Comparison of ENCODE assay signal across 9 mouse cellular contexts in the genomic region with DNA sequence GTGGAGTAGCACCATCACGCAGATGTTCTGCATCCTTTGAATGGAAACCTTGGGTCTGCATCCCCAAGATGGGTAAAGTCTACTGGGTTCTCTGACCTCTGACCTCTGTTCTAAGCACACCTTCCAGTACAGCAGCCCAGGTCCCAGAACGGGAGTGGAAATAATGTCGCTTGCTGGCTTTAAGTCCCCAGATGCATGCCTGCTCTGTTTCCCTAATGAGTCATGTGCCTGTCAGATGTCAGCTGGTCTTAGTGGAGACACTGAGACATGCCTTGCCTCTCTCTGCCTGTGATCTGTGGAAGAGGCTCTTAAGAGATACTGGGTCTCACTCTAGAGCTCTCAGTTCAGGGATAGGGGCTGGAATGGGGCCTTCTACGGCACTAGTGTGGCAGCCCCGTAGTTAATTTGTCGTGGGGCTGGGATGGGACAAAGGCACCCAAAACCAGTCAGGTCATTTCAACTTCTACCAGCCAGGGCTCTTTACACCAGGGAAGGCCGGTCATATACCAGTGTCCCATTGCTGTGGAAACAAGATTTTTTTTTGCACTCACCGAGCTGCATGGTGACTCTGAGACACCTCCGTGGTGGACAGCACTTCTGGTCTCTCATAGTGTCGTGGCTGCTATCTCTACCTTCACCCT.
DNase-seq lines count a peak whose midpoint lies in the region; ATAC-seq and TF ChIP-seq lines count a peak whose summit lies in the region.
"Had no signal": no experiment of that assay in that cellular context is flagged by ENCODE, and none has a peak within 500 bp of the region (broad histone marks: within the 10 kb centered on the region; RNA-seq: fewer than 3 reads in every experiment).

No protein-coding gene starts in this region.

- TF ChIP-seq POLR2A in bone marrow, adult 2 months (IDR thresholded peaks at IDR 0.05; ENCODE audit: borderline replicate concordance, control insufficient read depth, low read depth, low read length) = no peak

- H3K9me3 ChIP-seq in intestine, embryonic 14.5 days (ENCODE audit: control insufficient read depth, low read length) = no peaks in the 10 kb centered on the region
- no peaks in the 10 kb centered on the region for H3K9me3 ChIP-seq in intestine, postnatal 0 days (ENCODE audit: control insufficient read depth)
- no peaks in the 10 kb centered on the region for H3K9me3 ChIP-seq in midbrain, embryonic 14.5 days (ENCODE audit: control insufficient read depth, low read length)

- no peak for ATAC-seq in intestine, embryonic 14.5 days (replicated peaks; ENCODE audit: low FRiP score, low TSS enrichment, low read depth)
- no peak for ATAC-seq in intestine, postnatal 0 days
- no peak for ATAC-seq in midbrain, embryonic 14.5 days (ENCODE audit: low FRiP score, low TSS enrichment)

- TF ChIP-seq CTCF in intestine, postnatal 0 days (IDR thresholded peaks at IDR 0.05; ENCODE audit: low read depth) = no peak
- no peak for TF ChIP-seq CTCF in bone marrow, adult 2 months (IDR thresholded peaks at IDR 0.05; ENCODE audit: control insufficient read depth, insufficient read depth, low read length)

- H3K36me3 ChIP-seq in intestine, embryonic 14.5 days (ENCODE audit: control insufficient read depth, insufficient read depth, low read length) = peaks cover 31% of the 10 kb centered on the region
- peaks cover 34% of the 10 kb centered on the region for H3K36me3 ChIP-seq in intestine, postnatal 0 days (ENCODE audit: control insufficient read depth, insufficient read depth)
- peaks cover 32% of the 10 kb centered on the region for H3K36me3 ChIP-seq in midbrain, embryonic 14.5 days (ENCODE audit: control insufficient read depth, insufficient read depth, low read length)

- DNase-seq in intestine, embryonic 14.5 days (ENCODE audit: low spot score) = no peak
- peak; percentile 43 to 58 for DNase-seq in heart, postnatal 10 days
- DNase-seq in midbrain, embryonic 14.5 days = peak; percentile 63
- DNase-seq in gastrocnemius, postnatal 14 days = no peak
- DNase-seq in layer of hippocampus, postnatal 25 days (ENCODE audit: extremely low spot score in 1 of 2, low spot score in 1 of 2) = no peak
- no peak for DNase-seq in T-cell, adult 2 months (ENCODE audit: low spot score)

- H3K9ac ChIP-seq in intestine, embryonic 14.5 days (ENCODE audit: low read length) = peak overlapping the region; percentile 23; the same call in 1 of the 2 replicates
- H3K9ac ChIP-seq in intestine, postnatal 0 days (ENCODE audit: low read depth, low read length) = no peak overlapping the region
- peak overlapping the region; percentile 56 for H3K9ac ChIP-seq in midbrain, embryonic 14.5 days (replicated peaks; ENCODE audit: low read length)
- H3K9ac ChIP-seq: liver, embryonic 14.5 days had no signal

- peaks cover 63% of the 10 kb centered on the region for H3K4me1 ChIP-seq in intestine, embryonic 14.5 days (replicated peaks; ENCODE audit: control insufficient read depth, insufficient read depth, low read length)
- peaks cover 11% of the 10 kb centered on the region for H3K4me1 ChIP-seq in intestine, postnatal 0 days (replicated peaks; ENCODE audit: control insufficient read depth, insufficient read depth, low read length)
- peaks cover 11% of the 10 kb centered on the region for H3K4me1 ChIP-seq in bone marrow, adult 2 months (ENCODE audit: control insufficient read depth, insufficient read depth, low read length)
- H3K4me1 ChIP-seq in midbrain, embryonic 14.5 days (ENCODE audit: control insufficient read depth, insufficient read depth, low read length) = peaks cover 67% of the 10 kb centered on the region

- H3K4me2 ChIP-seq in intestine, embryonic 14.5 days (ENCODE audit: low read length) = 0 out of 2 replicates have a peak overlapping the region, but pooled peaks have one; percentile 1
- no peak overlapping the region for H3K4me2 ChIP-seq in intestine, postnatal 0 days (replicated peaks; ENCODE audit: low read depth)
- H3K4me2 ChIP-seq in midbrain, embryonic 14.5 days (ENCODE audit: low read length) = peak overlapping the region; percentile 39

- intact Hi-C loops in heart, postnatal 10 days (cut with DNase I) = loop anchor here (2.0 kb wide), 1 partner anchor 42 kb away; no protein-coding TSS in a partner anchor
- intact Hi-C loops in gastrocnemius, postnatal 14 days (cut with DNase I; ENCODE audit: low total_unique reads) = no loop called here

- no peak overlapping the region for H3K4me3 ChIP-seq in intestine, embryonic 14.5 days (ENCODE audit: low read depth, low read length)
- no peak overlapping the region for H3K4me3 ChIP-seq in intestine, postnatal 0 days (ENCODE audit: low read depth, low read length)
- H3K4me3 ChIP-seq in bone marrow, adult 2 months (replicated peaks; ENCODE audit: control insufficient read depth, low read depth, low read length) = no peak overlapping the region
- no peak overlapping the region for H3K4me3 ChIP-seq in midbrain, embryonic 14.5 days (replicated peaks; ENCODE audit: low read depth, low read length)

- H3K27ac ChIP-seq in intestine, embryonic 14.5 days (ENCODE audit: low read depth) = peak overlapping the region; percentile 85
- H3K27ac ChIP-seq in intestine, postnatal 0 days (ENCODE audit: low read depth, low read length) = no peak overlapping the region
- peak overlapping the region; percentile 63 for H3K27ac ChIP-seq in bone marrow, adult 2 months (ENCODE audit: control insufficient read depth, insufficient read depth, low read depth, low read length, poor library complexity)
- peak overlapping the region; percentile 99 for H3K27ac ChIP-seq in midbrain, embryonic 14.5 days (replicated peaks; ENCODE audit: low read depth, low read length)
- H3K27ac ChIP-seq: liver, embryonic 14.5 days had no signal

- no peaks in the 10 kb centered on the region for H3K27me3 ChIP-seq in intestine, embryonic 14.5 days (replicated peaks; ENCODE audit: control insufficient read depth, insufficient read depth, low read length)
- H3K27me3 ChIP-seq in intestine, postnatal 0 days (replicated peaks; ENCODE audit: control insufficient read depth, insufficient read depth, low read length) = no peaks in the 10 kb centered on the region
- no peaks in the 10 kb centered on the region for H3K27me3 ChIP-seq in midbrain, embryonic 14.5 days (ENCODE audit: control insufficient read depth, insufficient read depth, low read length)

- WGBS in intestine, embryonic 14.5 days = 36% methylated on average over 10 of the region's 10 CpGs
- 47% methylated on average over 10 of the region's 10 CpGs for WGBS in intestine, postnatal 0 days
- 66% methylated on average over 10 of the region's 10 CpGs for WGBS in bone marrow, adult 2 months
- 10% methylated on average over 10 of the region's 10 CpGs for WGBS in midbrain, embryonic 14.5 days

Comparison
In these comparisons a context has a peak if more than half of its experiments do, and no peak if none do; other contexts are left out.
1. DNase-seq: peak in heart, postnatal 10 days (2 of 2) and midbrain, embryonic 14.5 days (single experiment); none in intestine, embryonic 14.5 days (single experiment), gastrocnemius, postnatal 14 days (single experiment), layer of hippocampus, postnatal 25 days (0 of 2) and T-cell, adult 2 months (single experiment).